Mouse (Mus musculus) CH12.LX (cell line): Measurements from ENCODE around the gene Dzip3.

ENCODE experiments used
- CTCF ChIP-seq, 2 experiments: IDR thresholded peaks in 1 of 2; conservative IDR thresholded peaks in 1 of 2; 2 replicates each; pipeline ENCODE4 v1.5.1; 2011 to 2012; ENCODE audit warnings: low read depth in 2 of 2, low read length in 2 of 2, improper control_type of control experiment in 1 of 2, inconsistent platforms in 1 of 2, mild to moderate bottlenecking in 1 of 2, moderate library complexity in 1 of 2
- ELF1 ChIP-seq: IDR thresholded peaks from 2 replicates; pipeline ENCODE4 v1.6.1; 2014; ENCODE audit warnings: low read depth, mild to moderate bottlenecking, inconsistent platforms, low read length, improper control_type of control experiment
- GABPA ChIP-seq: IDR thresholded peaks from 2 replicates; pipeline ENCODE4 v1.6.1; 2012; ENCODE audit warnings: low read depth, low read length, improper control_type of control experiment, inconsistent platforms; ENCODE audit not compliant: insufficient replicate concordance
- MAFK ChIP-seq: IDR thresholded peaks from 2 replicates; pipeline ENCODE4 v1.6.1; 2011; ENCODE audit warnings: low read length, improper control_type of control experiment; ENCODE audit not compliant: insufficient replicate concordance
- POLR2A ChIP-seq: IDR thresholded peaks from 2 replicates; pipeline ENCODE4 v1.6.1; 2011; ENCODE audit warnings: low read depth, mild to moderate bottlenecking, improper control_type of control experiment, low read length

GRCm38 (mm10) chr16:48911184-48911583 lies 82.8 kb downstream of the Dzip3 start:
- no peak for TF ChIP-seq ELF1
- TF ChIP-seq MAFK, result no peak
- TF ChIP-seq GABPA, result no peak
- TF ChIP-seq POLR2A, result no peak
- no peak for TF ChIP-seq CTCF (conservative IDR thresholded peaks at IDR 0.05 in 1 of 2, IDR thresholded peaks at IDR 0.05 in 1 of 2; ENCODE audit: low read depth in 2 of 2, low read length in 2 of 2)
